ENCODE assay signal across 14 mouse cellular contexts in genomic region chr4:102753334-102754090, GRCm38 (mm10).
"Had no signal": no experiment of that assay in that cellular context is flagged by ENCODE, and none has a peak within 500 bp of the region (broad histone marks: within the 10 kb centered on the region; RNA-seq: fewer than 3 reads in every experiment).

No protein-coding gene starts in this region.

- DNase-seq: kidney, adult 2 months; kidney, postnatal 25 days; layer of hippocampus, adult 9-11 months; liver, embryonic 13.5 days; lung, embryonic 14.5 days; lung, postnatal 4 days; right cerebral cortex, adult 18-20 months; right cerebral cortex, postnatal 14 days; right cerebral cortex, postnatal 4 days; thymus, adult 2 months; thymus, postnatal 25 days had no signal

- ATAC-seq: intestine, postnatal 0 days; midbrain, embryonic 13.5 days; midbrain, embryonic 16.5 days had no signal
